Mouse (Mus musculus) stomach, embryonic 15.5 days (tissue): Measurements from ENCODE around the gene Polr1d. TPM values are rescaled to one million over a fixed set of nuclear protein-coding genes. Genes with fewer than 3 reads are reported as not detected.
A peak's percentile ranks its signal among the peaks of the same experiment; 100 is the strongest.

Experiments
- ATAC-seq: fragments of 200-750 bp; cut with Nextera tagmentation; 2 replicates; pipeline ENCODE4 v1.8.0; 2017; ENCODE audit warnings: low read depth, moderate number of reproducible peaks, moderate TSS enrichment; ENCODE audit not compliant: insufficient read depth, low FRiP score
- H3K27ac ChIP-seq: fragments of 300-500 bp; sonication (generic); 2 replicates; pipeline ENCODE4 v1.5.1; 2015; ENCODE audit warnings: mild to moderate bottlenecking, inconsistent platforms
- H3K27me3 ChIP-seq: fragments of 300-500 bp; sonication (generic); replicated peaks from 2 replicates; pipeline ENCODE4 v1.6.1; 2015; ENCODE audit warnings: inconsistent platforms
- H3K36me3 ChIP-seq: fragments of 300-500 bp; sonication (generic); 2 replicates; pipeline ENCODE4 v1.6.1; 2015; ENCODE audit warnings: inconsistent platforms
- H3K4me1 ChIP-seq: fragments of 300-500 bp; sonication (generic); 2 replicates; pipeline ENCODE4 v1.6.1; 2015; ENCODE audit warnings: inconsistent platforms
- H3K4me2 ChIP-seq: fragments of 300-500 bp; sonication (generic); 2 replicates; pipeline ENCODE4 v1.6.1; 2015; ENCODE audit warnings: mild to moderate bottlenecking, inconsistent platforms
- H3K4me3 ChIP-seq: fragments of 300-500 bp; sonication (generic); replicated peaks from 2 replicates; pipeline ENCODE4 v1.5.1; 2015; ENCODE audit warnings: inconsistent platforms
- H3K9ac ChIP-seq: fragments of 300-500 bp; sonication (generic); 2 replicates; pipeline ENCODE4 v1.6.1; 2015; ENCODE audit warnings: inconsistent platforms
- H3K9me3 ChIP-seq: fragments of 300-500 bp; sonication (generic); 2 replicates; pipeline ENCODE4 v1.6.1; 2016; ENCODE audit warnings: inconsistent platforms
- WGBS: fragments of 180-500 bp; shearing (Covaris S2); methylation state at CpG from one replicate; pipeline ENCODE4 v1.1.7; 2015; 5-methylcytosine and 5-hydroxymethylcytosine counted together
- polyA plus RNA-seq: library from polyadenylated mRNA; unstranded; fragments of >200 nt; fragmentation: Nextera tagmentation; extraction: Ambion mirVana; gene quantifications from 2 replicates; pipeline ENCODE4 v1.2.1, GENCODE M21; 2015

Polr1d gene
- polyA plus RNA-seq, 1 experiment from 2014 or later = 140 TPM

DNA sequence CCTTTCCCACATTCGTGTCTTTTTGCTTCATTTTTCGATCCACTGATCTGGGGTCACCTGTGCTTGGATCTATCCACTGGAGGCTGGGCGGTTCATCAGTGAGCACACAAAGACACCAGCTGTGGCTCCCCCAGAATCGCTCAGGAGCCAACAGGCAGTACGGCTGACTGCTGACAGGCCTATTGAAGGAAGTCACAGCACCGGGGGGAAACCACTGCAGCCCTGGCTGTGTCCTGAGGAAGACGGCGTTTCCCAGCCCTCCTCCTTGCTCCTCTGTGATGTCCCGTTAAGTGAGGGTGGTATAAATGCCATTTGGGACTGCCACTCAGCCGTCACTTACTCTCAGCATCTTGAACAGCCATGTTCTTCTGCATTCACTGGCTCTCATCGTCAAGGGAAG is 30.9 kb upstream of the Polr1d start:
- 66% methylated on average over 11 of the region's 11 CpGs for WGBS
- Histone ChIP-seq H3K4me1 (peaks cover 23% of the 10 kb centered on the region; the same call in 1 of the 2 replicates), H3K4me2 (no peak overlapping the region), H3K9me3 (no peaks in the 10 kb centered on the region), H3K4me3 (no peak overlapping the region), H3K9ac (no peak overlapping the region), H3K36me3 (peaks cover 5% of the 10 kb centered on the region; the same call in 1 of the 2 replicates), H3K27me3 (no peaks in the 10 kb centered on the region), H3K27ac (no peak overlapping the region)
- ATAC-seq = no peak

DNA sequence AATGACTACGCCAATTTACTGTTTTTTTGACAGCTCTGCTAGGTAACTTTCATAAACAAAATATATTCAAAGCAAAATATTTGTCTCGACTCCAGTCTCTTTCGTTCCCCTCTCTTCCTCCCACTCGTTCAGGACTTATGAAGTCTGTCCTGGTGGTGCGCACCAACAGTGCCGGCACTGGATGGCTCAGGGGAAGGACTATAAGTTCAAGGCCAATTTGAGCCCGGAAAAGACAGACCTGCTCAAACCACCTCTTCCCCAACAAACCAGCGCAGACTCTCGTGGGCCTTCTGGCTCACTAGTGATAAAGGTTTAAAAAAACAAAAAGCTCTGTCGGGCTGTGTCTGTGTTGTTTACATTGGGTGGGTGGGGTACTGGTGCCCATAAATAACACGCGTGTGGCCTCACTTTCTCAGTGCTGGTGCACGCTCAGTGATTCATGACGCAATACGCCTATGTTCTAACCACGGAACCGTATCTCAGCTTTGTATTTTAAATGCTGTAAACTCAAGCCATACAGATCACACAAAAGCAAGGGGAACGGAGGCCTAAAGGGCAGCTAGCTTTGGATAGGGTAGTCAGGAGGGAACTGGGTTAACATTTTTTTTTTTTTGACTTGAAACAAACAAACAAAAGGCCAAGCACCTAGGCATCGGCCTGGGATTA is 27.2 kb upstream of the Polr1d start:
- Histone ChIP-seq H3K36me3 (no peaks in the 10 kb centered on the region), H3K4me2 (no peak overlapping the region), H3K27ac (no peak overlapping the region), H3K4me1 (peaks cover 15% of the 10 kb centered on the region), H3K4me3 (no peak overlapping the region), H3K9me3 (no peaks in the 10 kb centered on the region), H3K9ac (no peak overlapping the region), H3K27me3 (no peaks in the 10 kb centered on the region)
- no peak for ATAC-seq
- WGBS = 66% methylated on average over 19 of the region's 19 CpGs

DNA sequence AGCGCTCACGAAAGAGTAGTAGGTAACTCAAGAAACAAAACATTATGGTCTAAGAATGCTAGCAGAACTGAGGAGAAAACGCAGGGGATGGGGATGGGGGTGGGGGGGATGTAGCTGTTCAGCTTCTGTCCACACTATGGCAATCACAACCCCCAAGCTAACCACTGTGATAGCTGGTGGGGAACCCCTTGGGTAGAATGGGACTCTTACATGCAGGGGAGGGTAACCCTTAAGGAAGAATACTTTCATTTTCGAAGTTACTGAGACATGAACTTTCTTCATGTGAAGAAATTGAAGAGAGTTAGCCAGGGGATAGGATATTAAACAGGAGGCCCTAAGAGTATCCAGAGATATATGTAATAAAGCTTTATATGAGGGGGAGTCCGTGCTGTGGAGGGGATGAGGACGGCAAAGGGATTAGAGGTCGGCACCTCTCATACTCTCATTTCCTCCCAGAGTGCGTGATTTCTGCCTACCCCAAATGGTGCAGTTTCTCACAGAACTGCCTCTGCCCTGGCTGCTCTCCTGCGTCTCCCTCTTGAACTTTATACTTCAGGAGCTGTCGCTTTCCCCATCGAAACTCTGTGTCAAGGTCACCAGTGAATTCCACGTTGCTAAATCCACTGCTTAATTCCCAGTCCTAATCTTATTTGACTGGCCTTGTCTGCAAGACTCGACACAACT is 25.9 kb upstream of the Polr1d start:
- Histone ChIP-seq H3K4me2 (no peak overlapping the region; the same call in 1 of the 2 replicates), H3K9me3 (no peaks in the 10 kb centered on the region), H3K9ac (no peak overlapping the region), H3K4me3 (no peak overlapping the region), H3K36me3 (no peaks in the 10 kb centered on the region), H3K27me3 (no peaks in the 10 kb centered on the region), H3K27ac (no peak overlapping the region; the same call in 1 of the 2 replicates), H3K4me1 (peaks cover 12% of the 10 kb centered on the region)
- WGBS = 67% methylated on average over 13 of the region's 13 CpGs
- ATAC-seq = no peak

DNA sequence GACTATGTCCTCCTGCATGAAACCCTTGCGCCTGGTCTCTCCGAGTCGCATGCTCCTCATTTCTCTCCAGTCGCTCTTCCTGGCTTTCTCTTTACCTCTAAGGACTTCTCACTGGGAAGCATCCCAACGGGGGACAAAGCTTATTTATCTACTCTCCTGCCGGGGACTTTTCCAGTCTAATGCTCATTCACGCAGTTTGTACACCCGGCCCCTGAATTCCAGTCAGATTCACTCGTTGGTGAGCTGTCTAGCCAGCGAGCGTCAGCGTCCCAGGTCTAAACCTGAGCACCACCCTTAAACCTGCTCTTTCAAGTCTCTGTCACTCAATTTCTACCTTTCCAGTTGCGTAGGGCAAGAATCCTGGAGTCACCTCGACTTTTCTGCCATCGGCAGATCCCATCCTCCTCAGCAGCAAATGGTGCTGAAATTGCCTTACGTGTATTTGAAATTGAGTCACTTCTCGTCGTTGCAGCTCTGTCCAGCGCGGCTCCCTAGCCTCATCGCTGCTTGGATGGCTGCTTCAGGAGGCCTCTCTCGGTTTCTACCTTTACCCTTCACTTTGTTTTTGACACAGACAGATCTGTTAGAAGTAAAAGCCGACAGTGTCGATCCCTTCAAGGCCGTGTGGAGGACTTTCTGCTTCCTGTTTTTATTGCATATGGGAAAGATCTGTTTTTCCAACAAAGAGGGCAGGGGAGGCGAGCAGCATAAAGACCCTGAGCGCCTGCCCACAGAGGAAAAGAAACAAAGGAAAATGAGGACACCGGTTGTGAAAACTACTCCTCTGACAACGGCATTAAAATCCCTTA is 25.1 kb upstream of the Polr1d start:
- Histone ChIP-seq H3K36me3 (no peaks in the 10 kb centered on the region), H3K4me1 (peaks cover 10% of the 10 kb centered on the region; the same call in 1 of the 2 replicates), H3K9ac (no peak overlapping the region), H3K9me3 (no peaks in the 10 kb centered on the region), H3K27me3 (no peaks in the 10 kb centered on the region), H3K4me3 (no peak overlapping the region), H3K27ac (no peak overlapping the region; the same call in 1 of the 2 replicates), H3K4me2 (no peak overlapping the region; the same call in 1 of the 2 replicates)
- no peak for ATAC-seq
- 65% methylated on average over 29 of the region's 29 CpGs for WGBS

DNA sequence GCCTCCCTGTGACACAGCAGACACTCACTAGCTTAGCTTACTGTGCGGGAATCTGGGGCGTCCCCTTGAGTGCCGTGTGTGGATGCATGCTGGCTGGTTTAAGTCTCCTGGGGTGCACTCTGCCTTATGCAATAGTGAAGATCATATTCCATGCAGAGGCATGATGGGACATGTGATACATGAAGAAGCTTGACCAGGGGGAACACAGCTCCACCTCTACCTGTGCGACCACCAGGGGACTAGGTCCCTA is 24.6 kb upstream of the Polr1d start:
- no peak overlapping the region for H3K4me3 ChIP-seq
- WGBS = 86% methylated on average over 4 of the region's 4 CpGs
- no peaks in the 10 kb centered on the region for H3K27me3 ChIP-seq
- H3K4me1 ChIP-seq = peaks cover 9% of the 10 kb centered on the region; the same call in 1 of the 2 replicates
- no peaks in the 10 kb centered on the region for H3K36me3 ChIP-seq
- no peaks in the 10 kb centered on the region for H3K9me3 ChIP-seq
- no peak overlapping the region for H3K9ac ChIP-seq
- H3K27ac ChIP-seq = no peak overlapping the region
- no peak overlapping the region for H3K4me2 ChIP-seq
- ATAC-seq = no peak

DNA sequence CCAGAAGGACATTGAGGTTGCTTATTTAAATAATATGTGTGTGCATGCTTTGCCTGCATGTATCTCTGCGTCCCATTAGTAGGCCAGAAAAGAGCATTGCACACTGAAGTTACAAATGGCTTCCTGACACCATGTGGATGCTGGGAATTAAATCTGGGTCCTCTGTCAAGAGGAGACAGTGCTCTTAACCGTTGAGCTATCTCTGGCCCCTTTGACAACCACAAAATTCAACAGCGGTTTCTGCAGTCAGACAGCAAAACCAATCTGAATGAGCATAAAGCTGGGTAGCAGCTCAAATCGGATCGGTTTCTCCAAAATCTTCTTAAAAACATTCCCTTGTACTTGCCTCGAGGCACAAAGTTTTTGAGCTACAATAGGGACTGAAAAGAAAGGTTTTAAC is 23.8 kb upstream of the Polr1d start:
- H3K4me3 ChIP-seq = no peak overlapping the region
- H3K27me3 ChIP-seq = no peaks in the 10 kb centered on the region
- H3K9ac ChIP-seq = no peak overlapping the region
- WGBS = 78% methylated on average over 6 of the region's 6 CpGs
- peaks cover 9% of the 10 kb centered on the region; the same call in 1 of the 2 replicates for H3K4me1 ChIP-seq
- no peaks in the 10 kb centered on the region for H3K9me3 ChIP-seq
- no peak for ATAC-seq
- no peak overlapping the region for H3K4me2 ChIP-seq
- no peak overlapping the region for H3K27ac ChIP-seq
- H3K36me3 ChIP-seq = no peaks in the 10 kb centered on the region

DNA sequence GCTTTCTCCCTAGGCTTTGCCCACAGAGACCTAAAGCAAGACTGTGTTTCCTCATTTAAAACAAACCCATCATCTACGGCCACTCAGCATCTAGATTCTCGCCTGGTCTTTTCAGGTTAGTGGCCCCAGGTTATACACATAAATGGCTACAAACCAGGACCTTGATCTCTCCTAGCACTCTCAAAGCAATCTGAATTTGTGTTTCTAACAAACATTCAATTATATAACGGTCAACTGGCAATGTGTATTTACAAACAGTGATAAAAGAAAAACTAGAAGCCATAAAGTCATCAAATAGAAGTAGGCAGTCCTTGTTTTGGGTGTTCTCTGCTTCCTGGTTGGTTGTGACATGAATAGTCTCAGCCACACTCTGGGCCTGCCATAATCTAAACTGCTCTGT is 23.4 kb upstream of the Polr1d start:
- Histone ChIP-seq H3K4me3 (no peak overlapping the region), H3K27ac (no peak overlapping the region), H3K9me3 (no peaks in the 10 kb centered on the region), H3K36me3 (no peaks in the 10 kb centered on the region), H3K9ac (no peak overlapping the region), H3K27me3 (no peaks in the 10 kb centered on the region), H3K4me1 (peaks cover 9% of the 10 kb centered on the region; the same call in 1 of the 2 replicates), H3K4me2 (no peak overlapping the region)
- ATAC-seq = no peak
- WGBS = 75% methylated on average over 3 of the region's 3 CpGs

DNA sequence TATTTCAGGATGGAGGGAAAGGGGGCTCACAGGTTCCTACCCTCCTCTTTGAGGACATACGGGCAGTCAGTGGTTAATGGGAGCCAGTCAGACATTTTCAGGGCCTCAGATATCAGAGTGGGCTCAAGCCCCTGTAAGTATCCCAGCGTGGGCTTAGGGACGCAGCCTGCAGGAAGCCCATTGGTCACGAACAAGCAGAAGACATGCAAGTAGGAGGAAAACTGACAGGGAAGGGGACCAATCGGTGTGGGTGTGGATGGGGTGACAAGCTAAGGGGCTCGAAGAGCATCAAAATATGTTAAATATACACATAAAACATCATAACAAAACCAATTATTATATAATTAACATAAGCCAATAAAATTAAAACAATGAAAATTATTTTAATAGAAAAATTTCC is 22.5 kb upstream of the Polr1d start:
- Histone ChIP-seq H3K9ac (no peak overlapping the region), H3K27me3 (no peaks in the 10 kb centered on the region), H3K4me2 (no peak overlapping the region), H3K4me3 (no peak overlapping the region), H3K27ac (no peak overlapping the region), H3K4me1 (peaks cover 9% of the 10 kb centered on the region; the same call in 1 of the 2 replicates), H3K9me3 (no peaks in the 10 kb centered on the region), H3K36me3 (no peaks in the 10 kb centered on the region)
- ATAC-seq = no peak
- WGBS = 76% methylated on average over 6 of the region's 6 CpGs

DNA sequence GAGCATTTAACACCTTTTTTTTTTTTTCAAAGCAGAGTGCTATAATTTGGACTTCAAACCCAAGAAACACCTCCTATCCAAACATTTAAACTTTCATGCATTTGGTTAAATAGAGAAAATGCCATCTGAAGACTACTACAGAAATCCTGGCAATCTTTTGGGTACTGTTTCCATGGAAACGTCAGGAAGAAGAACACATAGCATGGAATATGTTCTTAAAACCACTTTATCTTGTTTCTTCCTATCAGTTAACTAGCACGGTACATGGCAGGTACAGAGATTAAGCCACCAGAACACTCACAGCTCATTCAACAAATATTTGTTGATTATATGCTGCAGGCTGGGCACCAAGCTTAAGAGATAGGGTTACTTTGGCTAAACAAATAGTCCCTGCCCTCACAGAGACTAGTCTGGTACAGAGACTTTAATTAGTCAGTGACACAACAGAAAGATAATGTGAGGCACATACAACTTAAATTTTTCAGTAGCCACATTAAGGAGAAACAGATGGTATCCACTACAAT is 22.0 kb upstream of the Polr1d start:
- Histone ChIP-seq H3K9me3 (no peaks in the 10 kb centered on the region), H3K27me3 (no peaks in the 10 kb centered on the region), H3K4me3 (no peak overlapping the region), H3K4me2 (no peak overlapping the region), H3K4me1 (peaks cover 9% of the 10 kb centered on the region; the same call in 1 of the 2 replicates), H3K9ac (no peak overlapping the region), H3K27ac (no peak overlapping the region), H3K36me3 (no peaks in the 10 kb centered on the region)
- 64% methylated on average over 2 of the region's 2 CpGs for WGBS
- ATAC-seq = peak; percentile 44; the same call in 1 of the 2 replicates

DNA sequence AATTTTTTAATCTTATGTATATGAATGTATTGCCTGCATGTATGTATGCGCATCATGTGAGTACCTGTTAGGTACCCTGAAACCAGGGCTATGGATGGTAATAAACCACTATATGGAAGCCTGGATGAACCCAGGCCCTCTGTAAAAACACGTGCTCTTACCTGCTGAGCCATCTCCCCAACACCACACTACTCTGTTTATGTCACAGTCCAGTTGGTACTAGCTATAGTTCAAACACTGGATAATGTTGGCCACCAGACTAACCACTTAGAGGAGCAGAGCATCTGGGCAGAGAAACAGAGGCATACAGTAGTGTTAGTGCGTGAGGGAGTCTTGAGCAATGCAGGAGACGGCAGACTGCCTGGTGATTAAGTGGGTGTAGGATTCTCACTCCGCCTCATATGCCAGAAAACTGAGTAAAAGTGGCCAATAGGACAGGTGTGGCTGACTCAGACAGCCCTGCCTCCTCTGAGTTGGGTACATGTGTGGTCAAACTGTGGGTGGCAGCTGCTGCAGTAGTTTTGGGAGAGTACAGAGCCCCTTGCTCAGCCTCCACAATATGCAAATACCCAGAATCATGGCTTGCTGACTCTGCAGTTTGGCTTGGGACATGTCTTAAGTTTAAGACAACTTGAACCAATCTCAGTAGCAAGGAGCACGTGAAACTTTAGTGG is 21.1 kb upstream of the Polr1d start:
- WGBS = 76% methylated on average over 6 of the region's 6 CpGs
- no peak; the same call in 1 of the 2 replicates for ATAC-seq
- Histone ChIP-seq H3K4me1 (peaks cover 9% of the 10 kb centered on the region; the same call in 1 of the 2 replicates), H3K27me3 (no peaks in the 10 kb centered on the region), H3K9ac (no peak overlapping the region), H3K27ac (peak overlapping the region; percentile 26; the same call in 1 of the 2 replicates), H3K4me2 (no peak overlapping the region), H3K36me3 (no peaks in the 10 kb centered on the region), H3K4me3 (no peak overlapping the region), H3K9me3 (no peaks in the 10 kb centered on the region)

DNA sequence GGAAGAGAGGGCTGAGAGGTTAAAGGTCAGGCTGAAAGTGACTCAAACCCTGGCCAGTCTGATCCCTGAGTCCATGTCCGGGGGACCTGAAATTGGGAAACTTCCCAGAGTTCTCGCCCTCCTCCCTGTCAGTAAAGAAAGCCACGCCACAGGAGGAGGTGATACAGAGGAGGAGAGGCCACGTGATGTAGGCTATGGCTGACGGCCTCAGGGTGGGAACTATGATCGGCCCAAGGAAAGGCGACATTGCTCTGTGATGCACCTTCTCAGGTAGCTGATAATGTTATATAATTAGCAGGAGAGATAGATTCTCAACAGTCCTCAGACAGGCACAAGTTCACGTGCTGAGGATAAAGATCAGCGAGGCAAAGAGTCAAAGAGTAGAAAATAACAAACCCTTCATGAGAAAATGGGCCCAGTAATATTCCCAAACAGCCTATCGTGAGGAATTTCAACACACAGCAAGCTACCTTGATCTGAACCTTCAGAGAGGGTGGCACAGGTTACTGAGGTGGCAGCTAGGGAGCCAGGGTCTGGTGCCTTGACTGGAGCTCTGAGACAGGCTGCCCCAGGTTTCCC is 20.0 kb upstream of the Polr1d start:
- 80% methylated on average over 10 of the region's 10 CpGs for WGBS
- Histone ChIP-seq H3K4me1 (peaks cover 9% of the 10 kb centered on the region; the same call in 1 of the 2 replicates), H3K27ac (peak overlapping the region; percentile 71)

More for the DNA sequence above, 20.0 kb upstream of the Polr1d start:
- ATAC-seq = no peak
- Histone ChIP-seq H3K4me2 (no peak overlapping the region), H3K27me3 (no peaks in the 10 kb centered on the region), H3K4me3 (no peak overlapping the region), H3K9ac (no peak overlapping the region), H3K9me3 (no peaks in the 10 kb centered on the region), H3K36me3 (no peaks in the 10 kb centered on the region)
